Mouse (Mus musculus) MEL-GATA-1-ER (cell line): ENCODE data around the gene Fbxl16.

ENCODE experiments used
- DNase-seq: peaks from one replicate; pipeline ENCODE4 v3.0.0-alpha.2; 2012; ENCODE audit warnings: low read depth; ENCODE audit errors: extremely low read depth

Gene Fbxl16

DNA sequence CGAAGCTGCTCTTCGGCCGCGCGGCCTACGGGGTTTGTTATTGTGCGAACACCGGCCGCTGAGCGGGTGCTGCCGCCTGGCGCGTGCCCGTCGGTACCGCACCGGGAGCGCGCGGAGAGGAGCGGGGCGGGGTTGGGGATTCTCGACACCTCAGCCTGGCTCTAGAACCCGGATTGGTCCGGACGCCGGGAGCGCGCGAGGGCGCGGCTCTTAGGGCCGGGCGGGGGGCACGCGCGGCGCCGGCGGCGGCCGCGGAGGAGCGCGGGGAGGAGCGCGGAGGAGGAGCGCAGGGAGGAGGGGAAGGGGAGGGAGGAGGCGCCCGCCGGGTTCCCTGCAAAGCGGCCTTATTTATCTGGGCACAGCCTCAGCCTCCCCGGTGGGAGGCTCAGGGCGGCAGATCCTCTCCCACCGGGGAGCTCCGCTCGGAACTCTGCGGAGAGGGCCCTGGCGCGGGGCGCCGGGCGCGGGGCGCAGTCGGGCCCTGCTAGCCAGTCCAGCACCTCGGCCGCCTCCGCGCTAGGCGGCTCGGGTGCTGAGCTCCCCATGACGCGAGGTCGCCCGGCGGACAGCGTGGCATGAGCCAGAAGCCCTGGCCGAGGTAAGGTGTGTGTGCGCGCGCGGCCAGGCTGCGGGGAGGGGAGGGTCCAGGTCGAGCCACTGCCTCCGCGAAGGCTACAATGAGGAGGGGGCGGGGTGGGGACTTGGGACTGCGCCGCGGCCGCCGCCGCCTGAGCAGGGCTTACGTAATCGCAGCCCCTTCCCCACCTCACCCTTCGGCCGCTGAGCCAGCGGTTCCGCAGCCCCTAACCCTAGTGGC lies at the start of gene Fbxl16:
Gene Fbxl16, plus strand, starts transcription at position 297 of the 817 bp plus-strand sequence.
- DNase-seq = no peak

GRCm38 (mm10) chr17:25760148-25760547 lies 48.7 kb upstream of the Fbxl16 start:
- DNase-seq = no peak

DNA sequence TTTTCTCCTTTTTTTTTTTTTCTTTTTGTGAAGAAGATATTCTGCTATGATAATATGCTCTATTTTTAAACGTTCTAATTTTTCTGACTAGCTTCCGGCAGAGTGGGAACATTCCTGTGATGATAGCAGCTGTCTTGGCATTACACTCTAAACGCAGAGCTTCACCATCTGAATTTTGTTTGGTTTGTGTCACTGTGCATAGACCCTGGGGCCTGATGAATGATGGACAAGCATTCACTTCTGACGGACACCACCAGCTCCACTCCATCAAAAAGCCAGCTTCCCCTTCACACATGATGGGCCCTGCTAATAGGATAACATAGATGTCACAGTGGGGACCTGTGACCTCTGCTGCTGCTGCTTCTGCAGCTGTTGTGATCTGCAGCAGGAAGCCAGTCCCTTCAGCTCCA lies 47.3 kb upstream of the Fbxl16 start:
- DNase-seq = no peak

- DNase-seq = no peak
Observed at GRCm38 (mm10) chr17:25762591-25762990, 46.3 kb upstream of the Fbxl16 start.

- DNase-seq = no peak
Observed at GRCm38 (mm10) chr17:25765886-25766285, 43.0 kb upstream of the Fbxl16 start.

DNA sequence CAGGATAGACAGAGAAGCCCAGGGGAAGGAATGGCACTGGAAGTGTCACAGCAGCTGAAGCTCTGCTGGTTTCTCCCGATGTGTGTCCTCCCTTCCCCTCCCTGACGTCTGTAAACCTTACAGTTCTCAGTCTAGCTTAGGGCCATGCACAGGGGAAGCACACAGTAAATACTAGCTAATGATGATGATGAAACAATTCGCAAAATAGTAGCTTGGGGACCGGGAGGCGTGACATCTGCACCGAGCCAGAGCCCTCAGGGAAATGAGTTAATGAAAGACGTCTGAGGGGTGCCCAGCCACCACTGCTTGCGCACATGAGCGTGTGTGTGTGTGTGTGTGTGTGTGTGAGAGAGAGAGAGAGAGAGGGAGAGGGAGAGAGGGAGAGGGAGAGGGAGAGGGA lies 39.6 kb upstream of the Fbxl16 start:
- no peak for DNase-seq

GRCm38 (mm10) chr17:25773549-25774120 lies 35.2 kb upstream of the Fbxl16 start, which contains the start of gene Narfl:
Gene Narfl, plus strand, starts transcription at chr17:25773776.
- peak; percentile 89 for DNase-seq

GRCm38 (mm10) chr17:25775318-25776062 lies 33.4 kb upstream of the Fbxl16 start:
- no peak for DNase-seq

DNA sequence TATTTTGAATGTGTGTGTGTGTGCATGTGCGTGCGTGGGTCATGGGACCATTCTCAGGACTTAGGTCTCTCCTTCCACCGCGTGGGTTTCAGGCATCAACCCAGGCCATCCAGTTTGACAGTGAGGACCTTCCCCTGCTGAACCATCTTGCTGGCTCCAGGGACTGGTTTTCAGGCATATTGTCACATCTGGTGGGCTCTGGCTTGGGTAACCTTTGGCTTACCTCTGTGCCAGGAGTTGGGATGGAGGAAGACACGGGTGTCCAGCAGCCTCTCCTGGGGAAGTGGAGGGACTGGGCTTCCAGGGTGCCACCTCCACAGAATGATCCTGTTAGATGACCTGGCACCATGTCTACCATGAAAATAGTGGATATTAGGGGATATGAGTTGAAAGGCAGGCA lies 30.9 kb upstream of the Fbxl16 start:
- DNase-seq = no peak

- no peak for DNase-seq
Observed at GRCm38 (mm10) chr17:25781339-25781738, 27.5 kb upstream of the Fbxl16 start.

- DNase-seq = no peak
Observed at GRCm38 (mm10) chr17:25783086-25783485, 25.8 kb upstream of the Fbxl16 start.

GRCm38 (mm10) chr17:25783861-25784574 lies 24.9 kb upstream of the Fbxl16 start:
- no peak for DNase-seq

GRCm38 (mm10) chr17:25785281-25785745 lies 23.6 kb upstream of the Fbxl16 start, which contains the start of gene Haghl:
Gene Haghl, minus strand, starts transcription at chr17:25785673.
- DNase-seq = peak; percentile 89

DNA sequence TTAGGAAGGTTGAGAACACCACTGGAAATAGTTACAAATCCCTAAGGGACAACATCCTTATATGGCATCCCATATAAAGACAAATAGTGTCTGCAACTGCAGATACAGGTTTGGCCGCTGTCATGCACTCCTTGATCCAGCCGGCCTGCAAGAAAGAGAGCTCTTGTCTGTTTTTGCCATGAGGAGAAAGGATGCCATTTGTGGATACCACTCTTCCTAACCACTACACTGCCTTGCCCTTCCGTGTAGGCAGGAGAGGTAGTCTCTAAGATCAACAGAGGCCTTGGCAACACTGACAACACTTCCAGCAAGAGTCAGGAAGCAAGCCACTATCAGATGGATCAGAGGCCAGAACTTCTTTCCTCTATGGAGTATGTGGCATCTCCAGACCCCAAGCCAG lies 22.6 kb upstream of the Fbxl16 start, which contains the start of gene Ccdc78:
Gene Ccdc78, plus strand, starts transcription at position 301 of the 400 bp plus-strand sequence.
- DNase-seq = no peak

DNA sequence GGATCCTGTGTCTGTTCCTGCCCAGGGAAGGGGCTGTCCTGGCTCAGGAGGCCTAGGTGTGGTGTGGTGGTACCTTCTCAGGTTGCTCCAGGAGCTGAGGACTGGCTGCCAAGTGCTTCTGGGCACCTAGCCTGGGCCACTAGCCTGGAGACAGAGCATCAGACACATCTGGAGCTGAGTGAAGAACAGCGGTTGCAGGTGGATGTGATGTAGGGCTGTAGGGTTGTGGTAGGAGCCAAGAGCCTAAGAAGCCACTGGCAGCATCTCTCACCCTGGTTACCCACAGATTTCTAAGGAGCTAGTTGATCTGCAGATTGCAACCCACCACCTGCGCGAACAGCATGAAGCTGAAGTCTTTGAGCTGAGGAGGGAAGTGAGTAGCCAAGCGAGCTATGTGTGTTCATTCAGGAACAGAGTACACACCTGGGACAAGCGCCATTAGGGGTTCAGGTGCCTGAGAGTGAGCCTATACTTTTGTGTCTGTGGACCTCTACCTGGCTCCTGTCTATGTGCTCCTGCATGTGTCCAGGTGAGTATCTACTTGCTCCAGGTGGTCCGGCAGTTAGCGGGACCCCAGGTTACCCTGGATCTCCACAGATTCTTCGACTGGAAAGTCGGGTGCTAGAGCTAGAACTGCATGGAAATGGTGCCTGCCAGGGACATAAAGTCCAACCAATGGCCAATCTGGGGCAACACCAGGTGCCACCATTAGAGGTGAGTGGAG lies 21.9 kb upstream of the Fbxl16 start:
- no peak for DNase-seq

GRCm38 (mm10) chr17:25791320-25791842 lies 17.5 kb upstream of the Fbxl16 start:
- DNase-seq = no peak

DNA sequence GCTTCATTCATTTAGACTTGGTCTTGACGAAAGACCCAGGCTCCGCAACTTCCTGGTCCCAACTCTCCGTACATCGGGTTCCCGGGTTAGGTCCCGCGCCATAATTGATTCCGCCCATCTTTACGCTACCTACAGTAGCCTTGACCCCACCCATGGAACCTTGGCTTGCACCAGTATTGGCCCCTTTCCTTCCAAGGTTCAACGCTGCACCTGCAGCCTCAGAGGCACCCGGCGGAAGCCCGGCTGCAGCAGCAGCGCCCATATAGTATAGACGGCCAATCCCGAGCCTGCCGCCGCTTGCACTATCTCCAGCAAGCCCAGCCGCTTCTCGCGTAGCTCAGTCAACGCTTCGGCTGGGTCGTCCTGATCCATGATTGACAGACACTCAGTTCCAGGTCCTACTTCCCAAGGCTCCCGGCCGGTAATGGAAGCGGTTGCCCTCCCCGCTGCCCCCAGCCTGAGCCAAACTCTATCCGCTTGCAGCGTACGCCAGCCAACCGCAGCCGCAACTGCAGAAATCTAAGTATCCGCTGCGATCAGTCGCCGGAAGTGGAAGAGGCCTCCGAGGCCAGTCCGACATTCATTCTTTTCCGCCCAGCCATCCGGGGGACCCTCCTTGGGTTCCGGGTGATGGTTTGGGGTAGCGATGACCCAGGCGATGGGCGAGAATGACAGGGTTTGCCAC lies 16.9 kb upstream of the Fbxl16 start:
- DNase-seq = peak; percentile 76

DNA sequence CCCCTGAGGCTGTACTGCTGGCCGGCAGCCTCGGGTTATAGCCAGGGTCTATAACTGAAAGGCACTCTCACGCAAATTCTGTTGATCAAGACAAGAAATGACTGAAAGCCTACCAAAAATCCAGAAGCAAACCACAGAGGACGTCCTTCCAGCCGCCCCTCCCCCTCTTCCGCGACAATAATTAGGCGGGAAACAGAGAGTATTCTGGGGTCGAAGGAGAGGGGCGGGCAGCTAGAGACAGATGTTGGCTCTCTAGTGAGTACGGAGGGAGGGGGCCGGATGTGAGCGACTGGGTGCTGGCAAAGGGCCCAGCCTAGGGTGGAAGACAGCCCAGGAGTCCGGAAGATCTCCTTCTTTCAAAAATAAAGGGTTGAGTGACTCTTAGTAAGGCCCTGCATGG lies 16.3 kb upstream of the Fbxl16 start, which contains the start of gene Fam173a:
Gene Fam173a, minus strand, starts transcription at position 287 of the 400 bp plus-strand sequence.
- DNase-seq = peak; percentile 82

GRCm38 (mm10) chr17:25794197-25794596 lies 14.7 kb upstream of the Fbxl16 start:
- DNase-seq = no peak

DNA sequence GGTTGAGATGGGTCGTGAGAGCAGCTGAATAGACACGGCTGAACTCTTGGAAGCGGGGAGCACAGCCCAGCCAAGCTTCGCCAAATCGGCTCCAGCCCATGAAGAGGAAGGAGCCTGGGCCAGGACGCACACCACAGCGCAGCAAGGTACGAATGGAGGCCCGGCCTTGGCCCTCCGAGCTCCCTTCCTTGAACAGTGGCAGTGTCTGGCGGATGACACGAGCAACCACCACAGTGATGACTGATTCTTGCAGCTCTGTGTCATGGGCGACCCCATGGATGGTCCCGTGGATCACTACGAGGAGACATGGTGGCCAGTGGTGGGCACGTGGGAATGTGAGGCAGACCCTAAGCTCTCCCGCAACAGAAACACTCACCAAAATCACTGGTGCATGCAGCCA lies 13.9 kb upstream of the Fbxl16 start:
- no peak for DNase-seq
